Mouse (Mus musculus) adrenal gland, adult 8-10 months (tissue): ENCODE results near the gene Baiap2. TPM values are rescaled to one million over a fixed set of nuclear protein-coding genes. Genes with fewer than 3 reads are reported as not detected.
A peak's percentile ranks its signal among the peaks of the same experiment; 100 is the strongest.

ENCODE experiments used
- DNase-seq: peaks from one replicate; pipeline ENCODE4 v3.0.0; 2022
- total RNA-seq, 4 experiments: library from RNA; stranded (reverse); gene quantifications; 2 replicates each; pipeline ENCODE4 v1.2.4; 2022

The Baiap2 gene
- total RNA-seq, 4 experiments from 2014 or later = 9.3 to 39.2 (median 25.4) TPM

DNA sequence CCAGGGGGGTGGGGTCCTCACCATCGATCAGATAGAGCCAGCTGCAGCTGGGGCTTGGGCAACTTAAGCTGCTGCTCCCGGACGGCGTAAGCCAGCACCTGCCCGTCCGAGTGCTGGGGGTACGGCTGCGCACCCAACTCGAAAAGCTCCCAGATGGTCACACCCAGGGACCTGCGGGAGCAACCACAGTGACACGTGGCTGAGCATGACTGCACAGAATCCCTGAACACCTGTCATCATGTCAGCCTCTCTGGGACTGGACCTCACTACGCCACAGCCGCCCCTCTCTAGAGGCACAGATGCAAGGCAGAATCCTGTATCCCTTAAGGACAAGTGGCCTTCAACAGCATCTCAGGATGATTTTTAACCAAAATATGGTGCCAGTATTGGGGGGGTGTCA is 70.1 kb downstream of the Baiap2 start:
- DNase-seq = no peak

DNA sequence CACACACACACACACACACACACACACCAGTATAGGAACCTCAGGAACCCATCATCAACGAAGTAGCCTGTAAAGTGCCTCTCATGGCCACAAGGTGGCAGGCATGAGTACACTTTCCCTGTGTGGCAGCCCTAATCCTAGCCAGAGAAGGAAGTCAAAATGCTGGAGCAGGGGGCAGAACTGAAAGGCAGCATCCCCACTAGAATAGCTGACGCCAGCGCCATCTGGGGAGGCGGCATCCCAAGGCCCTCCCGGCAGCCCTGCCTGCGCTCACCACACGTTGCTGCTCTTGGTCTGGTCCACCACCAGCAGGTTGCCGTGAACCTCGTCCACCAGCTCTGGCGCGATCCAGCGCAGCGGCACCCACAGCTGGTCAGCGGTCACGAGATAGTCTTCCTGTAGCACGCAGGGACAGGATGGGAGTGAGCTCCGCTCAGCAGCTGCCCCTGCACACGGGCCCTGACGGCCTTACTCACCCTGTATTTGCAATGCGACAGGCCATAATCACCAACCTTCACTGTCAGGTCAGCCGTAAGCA is 70.7 kb downstream of the Baiap2 start:
- peak; percentile 67 for DNase-seq

DNA sequence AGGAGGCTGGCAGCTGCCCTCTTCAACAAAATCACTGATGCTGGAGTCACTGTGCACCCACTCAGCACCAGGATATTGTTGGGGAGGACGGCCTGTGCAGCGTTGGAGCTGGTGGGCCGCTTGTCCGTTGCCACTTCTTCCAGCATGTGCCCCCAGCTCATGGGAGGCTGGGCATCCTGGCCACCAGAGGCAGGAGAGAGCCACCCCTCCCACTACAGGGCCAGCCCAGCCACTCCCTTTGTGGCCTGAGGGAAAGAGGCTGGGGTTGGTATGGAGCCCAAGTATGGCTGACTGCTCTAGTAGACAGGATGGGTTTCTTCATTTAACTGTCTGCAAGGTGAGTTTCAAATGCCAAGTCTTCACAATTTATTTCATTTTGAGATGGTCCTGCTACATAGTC is 72.2 kb downstream of the Baiap2 start:
- DNase-seq = no peak

DNA sequence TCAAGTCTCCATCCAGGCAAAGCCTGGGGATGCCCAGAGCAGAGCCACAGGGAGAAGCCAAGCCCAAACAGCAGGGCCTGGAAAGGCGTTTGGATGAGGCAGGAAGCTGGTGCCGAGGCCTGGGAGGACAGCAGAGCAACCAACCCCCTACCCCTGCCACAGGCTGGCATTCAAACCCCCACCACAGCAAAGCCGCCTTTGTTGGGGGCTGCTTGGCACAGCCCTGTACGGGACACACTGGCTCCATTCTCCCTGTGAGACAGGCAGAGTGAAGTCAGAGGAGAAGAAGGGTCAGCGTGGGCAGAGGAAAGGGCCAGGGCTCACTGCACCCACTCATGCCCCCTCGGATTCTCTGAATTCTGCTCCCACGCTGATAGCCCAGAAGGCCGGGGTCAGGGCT is 74.4 kb downstream of the Baiap2 start:
- DNase-seq = no peak

DNA sequence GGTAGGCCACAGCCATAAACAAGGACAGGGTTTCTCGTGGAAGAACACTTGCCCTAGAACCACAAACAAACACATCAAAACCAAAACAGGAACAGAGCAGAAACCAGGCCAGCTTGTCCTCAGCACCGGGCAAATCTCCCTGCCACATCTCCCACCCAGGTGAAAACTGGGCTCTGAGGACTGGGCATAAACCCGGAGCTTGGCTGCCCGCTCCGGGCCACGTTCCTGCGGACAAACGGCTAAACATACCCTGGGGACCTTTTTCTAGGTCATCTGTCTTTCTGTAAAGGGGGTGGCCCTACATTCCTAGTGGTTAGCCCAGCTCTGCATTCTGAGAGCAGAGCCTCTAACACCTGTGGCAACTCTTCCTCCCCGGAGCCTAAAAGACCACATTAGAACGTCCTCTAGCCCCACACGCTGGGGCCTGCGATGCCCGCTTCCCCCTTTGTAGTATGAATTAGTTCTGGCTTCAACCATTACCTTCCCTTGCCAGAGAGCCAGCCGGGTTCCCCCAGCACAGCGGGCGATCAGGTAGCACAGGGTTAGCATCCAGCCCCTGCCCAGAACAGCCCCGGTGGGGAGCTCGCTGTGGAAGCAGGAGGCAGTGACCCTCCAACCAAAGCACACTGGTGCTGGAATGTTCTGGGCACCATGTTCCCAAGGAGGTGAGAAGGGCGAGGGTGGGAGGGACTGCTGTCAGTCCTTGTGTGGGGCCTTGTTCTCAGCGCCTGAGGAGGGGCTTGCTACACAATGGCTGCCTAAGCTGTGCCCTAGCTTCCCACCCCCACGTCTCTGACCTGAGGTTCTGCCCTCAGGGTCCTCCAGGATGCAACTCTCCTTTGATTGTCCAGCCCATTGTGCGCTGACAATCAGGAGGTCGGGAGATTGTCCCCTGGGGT is 77.2 kb downstream of the Baiap2 start:
- no peak for DNase-seq

DNA sequence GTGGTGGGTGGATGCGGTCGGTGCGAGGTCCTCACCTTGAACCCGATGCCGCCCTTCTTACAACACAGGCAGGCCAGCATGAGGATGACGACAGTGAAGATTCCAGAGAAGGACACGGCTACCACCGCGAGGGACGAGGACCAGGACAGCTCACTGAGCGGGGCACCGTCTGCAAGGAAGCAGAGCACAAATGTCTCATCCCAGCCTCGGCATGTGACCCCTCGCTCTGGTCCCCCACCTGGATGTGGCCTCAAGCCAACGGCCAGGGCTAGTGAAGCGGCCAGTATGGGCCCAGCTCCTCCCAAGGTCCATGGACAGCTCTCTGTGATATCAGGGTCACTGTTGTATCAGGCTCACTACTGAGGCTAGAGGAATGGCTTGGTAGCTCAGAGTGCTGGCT is 78.8 kb downstream of the Baiap2 start:
- no peak for DNase-seq

DNA sequence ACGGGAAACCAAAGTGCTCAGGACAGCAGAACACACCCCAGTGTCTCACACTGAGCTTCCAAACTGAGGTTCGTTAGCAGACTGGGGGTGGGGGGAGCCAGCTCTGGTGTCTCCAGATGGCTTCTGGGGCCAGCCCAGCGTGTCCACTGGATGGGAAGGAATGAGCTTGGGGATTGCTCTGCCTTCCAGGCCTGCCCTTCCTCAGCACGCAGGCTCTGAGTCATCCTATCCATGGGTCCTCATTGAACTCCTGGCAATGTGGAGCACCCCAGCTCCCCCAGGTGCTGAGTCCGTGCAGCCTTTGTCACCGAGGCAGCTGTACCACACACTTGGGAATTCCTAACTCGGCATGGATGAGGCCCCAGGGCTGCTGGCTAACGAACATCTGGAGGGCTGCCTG is 79.7 kb downstream of the Baiap2 start:
- DNase-seq = no peak

DNA sequence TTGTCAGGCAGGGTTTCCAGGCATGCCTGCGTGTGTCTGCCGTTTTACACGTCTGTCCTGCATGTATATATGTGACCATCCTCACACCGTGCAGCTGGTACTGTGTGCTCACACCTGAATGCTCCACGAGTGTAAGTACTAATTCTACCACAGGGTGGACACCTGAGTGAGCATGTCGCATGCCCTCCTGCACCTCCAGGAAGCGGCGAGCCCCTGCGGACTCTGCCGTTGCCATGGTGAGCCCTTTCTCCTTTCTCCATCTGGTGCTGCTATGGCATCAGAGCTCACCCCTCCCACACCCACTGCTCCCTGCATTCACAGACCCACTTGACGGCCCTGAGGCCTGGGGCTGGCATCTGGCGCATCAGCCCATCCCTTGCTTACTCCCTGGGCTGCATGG is 80.3 kb downstream of the Baiap2 start:
- no peak for DNase-seq

DNA sequence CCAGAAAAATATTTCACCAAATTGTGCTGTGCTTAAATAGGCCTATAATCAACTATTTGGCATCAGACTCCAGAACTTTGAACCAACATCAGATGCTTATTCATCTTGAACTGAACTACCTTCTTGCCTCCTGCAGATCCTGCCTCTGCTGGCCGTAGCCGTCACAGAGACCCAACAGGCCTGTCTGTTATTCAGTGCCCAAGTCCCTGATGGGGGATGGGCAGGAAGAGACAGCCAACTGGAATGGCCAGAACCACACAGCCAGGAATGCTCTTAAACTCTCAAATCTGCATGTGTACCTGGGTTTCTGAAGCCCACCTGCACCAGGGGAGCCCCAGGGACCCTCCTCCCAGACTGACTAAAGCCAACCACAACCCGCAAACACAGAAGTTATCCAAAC is 84.4 kb downstream of the Baiap2 start:
- no peak for DNase-seq

DNA sequence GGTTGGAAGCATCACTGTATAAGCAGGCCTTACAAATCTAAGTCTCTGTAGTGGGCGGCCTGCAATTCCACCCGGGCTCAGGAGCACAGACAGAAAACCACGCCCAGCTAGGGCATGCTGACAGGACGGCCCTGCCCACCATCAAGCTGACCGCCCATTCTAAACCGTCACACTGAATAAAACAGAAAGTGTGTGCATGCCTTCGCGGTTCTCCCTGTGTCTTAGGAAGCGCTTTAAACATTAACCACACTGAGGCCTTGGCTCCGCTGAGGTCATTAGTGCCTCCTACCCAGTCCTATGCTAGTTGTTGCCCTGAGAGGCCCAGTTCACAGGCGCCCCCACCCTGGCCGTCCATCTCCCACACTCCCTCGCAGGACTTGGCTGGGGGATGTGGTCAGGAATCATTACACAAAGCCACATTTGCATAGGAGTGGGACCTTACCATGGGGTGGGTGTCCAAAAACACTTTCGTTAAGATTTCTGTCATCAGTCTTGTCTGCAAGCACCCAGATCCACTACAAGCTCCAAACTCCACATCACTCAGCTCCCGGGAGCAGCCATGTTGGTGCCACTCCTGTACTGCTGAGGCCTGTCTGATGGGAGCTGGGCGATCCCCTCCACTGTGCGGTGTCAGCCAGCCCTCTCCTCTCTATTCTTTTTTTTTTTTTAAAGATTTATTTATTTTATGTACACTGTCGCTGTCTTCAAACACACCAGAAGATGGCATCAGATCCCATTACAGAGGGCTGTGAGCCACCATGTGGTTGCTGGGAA is 85.9 kb downstream of the Baiap2 start:
- no peak for DNase-seq

DNA sequence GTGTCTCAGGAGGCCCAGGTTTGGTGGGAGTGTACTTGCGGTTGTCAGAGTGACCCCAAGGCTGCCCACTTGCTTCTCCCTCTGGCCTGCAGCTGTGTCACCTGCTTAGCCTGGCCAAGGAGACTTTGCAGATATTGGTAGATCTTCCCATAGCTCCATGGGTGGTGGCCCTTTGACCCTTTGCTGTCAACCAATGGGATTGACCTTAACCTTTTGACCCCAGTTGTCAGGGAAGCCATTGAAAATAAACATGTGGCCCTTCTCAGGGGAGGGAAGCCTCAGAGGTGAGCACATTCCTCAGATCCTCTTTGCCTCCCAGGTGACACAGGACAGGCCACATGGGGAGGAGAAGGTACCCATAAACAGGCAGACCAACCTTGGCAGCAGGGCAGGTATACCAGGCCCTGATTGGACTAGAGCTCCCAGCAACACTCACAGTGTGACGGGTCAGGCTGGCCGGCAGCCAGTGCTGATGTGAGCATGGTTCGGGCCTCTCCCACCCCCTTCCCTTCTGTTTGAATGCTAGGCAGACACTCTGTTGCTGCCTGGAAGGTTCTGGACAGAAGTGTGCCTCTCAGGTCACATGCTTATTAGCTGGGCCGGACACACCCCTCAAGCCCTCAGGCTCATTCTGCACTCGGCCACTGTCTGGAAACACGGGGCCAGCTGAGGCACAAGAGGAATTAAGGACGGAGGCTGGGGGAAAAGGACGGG is 87.0 kb downstream of the Baiap2 start:
- DNase-seq = no peak

DNA sequence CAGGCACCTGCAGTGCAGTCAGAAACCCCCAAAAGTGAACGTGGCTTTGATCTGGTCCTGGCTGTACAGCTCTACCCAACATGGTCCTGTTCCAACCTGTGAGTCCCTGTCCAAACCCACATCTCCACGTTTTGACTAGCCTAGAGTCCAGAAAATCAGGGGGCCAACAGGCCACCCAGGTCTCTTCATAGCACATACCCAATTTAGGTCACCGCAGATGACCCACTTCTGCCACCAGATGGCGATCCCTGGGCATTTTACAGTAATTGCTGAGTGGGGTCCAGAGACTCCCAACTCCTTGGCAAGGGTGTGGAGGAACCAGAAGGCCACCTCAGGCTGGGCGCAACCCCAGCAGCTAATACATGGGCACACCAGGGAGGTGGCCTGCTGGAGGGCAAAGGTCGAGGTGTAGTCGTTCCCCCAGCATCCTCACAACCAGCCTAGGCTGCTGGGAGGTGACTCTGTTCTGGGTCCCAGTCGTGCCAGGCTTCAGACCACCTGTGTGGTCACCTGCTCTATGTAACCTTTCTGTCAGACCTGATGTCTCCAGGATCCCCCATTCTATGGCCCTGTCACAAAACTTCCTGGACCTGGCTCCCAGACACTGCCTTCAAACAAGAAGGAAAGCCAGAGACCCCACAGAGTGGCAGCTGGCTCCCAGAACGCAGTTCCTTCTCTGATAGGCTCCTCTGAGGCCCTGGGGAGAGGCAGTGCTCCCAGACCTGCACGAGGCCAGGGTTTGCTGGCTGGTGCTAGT is 87.8 kb downstream of the Baiap2 start:
- no peak for DNase-seq

DNA sequence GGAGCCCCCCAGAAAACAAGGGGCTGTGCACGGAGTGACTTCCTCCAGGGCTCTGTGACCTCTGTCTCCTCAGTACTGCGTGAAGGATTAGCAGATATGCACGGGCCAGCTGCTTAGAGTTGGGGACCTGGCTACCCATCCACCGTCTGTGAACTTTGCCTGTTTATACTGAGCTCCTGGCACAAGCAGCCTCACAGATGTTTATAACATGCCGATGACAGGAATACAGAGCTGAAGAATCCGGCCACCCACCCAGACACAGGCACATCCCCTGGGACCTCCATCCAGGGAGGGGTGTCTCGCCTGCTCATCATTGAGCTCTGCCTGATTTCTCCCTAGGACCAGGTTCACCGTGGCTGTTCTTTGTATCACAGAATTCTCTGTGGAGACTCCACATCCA is 89.5 kb downstream of the Baiap2 start:
- DNase-seq = no peak

DNA sequence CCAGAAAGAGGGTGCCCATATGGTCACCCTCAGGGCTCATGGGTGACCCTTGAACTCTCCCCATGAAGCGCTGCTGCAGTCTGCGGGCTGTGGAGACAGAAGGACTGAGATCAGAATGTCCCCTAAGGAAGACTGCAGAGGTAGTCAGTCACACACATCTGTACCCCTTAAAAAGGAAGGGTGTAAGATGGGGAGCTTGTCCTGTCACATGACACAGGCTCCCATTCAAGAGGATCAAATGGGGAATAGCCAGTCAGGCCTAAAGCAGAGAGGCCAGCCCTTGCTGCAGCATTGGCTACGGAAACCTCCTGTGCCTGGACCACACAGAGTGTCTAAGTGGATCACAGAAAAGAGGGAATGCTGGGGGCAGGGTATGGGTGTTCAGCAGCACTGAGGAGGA is 90.9 kb downstream of the Baiap2 start:
- no peak for DNase-seq

DNA sequence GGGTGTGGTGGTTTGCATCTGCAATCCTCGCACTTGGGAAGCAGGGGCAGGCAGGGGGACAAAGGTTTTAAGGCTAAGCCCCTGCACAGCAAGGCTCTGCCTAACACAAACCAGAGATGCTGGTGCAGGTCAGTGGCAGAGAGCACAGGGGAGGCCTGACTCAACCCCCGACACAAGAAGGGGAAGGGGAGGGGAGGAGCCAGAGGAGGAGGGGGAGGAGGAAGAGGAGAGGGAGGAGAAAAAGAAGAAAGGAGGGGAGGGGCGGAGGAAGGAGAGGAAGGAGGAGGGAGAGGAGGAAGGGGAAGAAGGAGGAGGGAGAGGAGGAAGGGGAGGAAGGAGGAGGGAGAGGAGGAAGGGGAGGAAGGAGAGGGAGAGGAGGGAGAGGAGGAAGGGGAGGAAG is 91.7 kb downstream of the Baiap2 start:
- no peak for DNase-seq

DNA sequence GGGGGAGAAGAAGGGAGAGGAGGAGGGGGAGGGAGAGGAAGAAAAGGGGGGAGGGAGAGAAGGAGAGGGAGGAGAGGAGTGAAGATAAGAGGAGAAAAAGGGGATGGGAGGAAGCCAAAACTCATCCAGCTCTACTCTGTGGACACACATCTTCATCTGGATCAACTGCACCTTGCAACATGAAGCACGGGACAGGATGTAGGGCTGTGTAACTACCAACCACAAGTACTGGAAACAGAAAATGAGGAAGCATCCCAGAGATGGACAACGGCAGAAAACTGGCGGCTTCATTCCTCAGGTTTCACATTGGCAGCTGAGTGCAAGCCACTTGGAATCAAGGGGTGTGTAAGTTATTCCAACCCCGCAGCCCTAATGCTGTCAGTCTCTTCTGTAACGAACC is 92.2 kb downstream of the Baiap2 start:
- DNase-seq = no peak

DNA sequence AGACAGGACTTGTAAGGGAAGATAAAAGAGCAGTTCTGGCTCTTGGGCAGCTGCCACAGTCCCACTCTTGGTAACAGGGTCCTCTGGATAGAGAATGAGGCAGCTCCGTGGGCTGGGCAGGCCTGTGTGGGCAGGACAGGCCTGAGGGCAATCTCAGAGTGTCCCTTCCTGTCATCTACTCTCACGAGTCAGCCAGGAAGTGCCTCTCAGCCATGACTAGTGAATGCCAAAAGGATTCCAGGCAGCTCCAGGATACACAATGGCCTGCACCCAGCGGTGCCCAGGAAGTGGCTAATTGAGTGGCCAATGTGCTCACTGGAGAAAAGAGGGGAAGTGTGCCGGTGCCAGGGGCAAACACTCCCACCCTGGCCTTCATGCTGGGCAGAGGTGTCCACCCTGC is 97.0 kb downstream of the Baiap2 start:
- DNase-seq = no peak

DNA sequence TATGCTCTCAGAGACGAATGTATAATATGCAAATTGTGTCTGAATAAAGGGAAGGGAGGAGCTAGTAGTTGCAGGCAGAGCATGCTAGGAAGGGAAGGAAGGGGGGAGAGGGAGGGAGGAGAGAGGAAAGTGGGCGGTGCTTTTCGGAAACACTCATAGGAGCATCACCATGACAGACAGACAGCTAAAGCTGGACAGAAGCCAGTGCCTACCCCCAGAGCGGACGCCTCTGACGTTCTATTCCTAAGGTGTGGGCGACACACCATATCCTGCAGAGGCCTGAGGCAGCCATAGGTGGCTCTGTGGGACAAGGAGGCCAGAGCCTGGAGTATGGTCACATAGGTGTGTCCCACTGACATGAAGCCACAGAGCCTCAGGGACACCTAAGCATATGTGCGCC is 97.9 kb downstream of the Baiap2 start:
- DNase-seq = no peak

DNA sequence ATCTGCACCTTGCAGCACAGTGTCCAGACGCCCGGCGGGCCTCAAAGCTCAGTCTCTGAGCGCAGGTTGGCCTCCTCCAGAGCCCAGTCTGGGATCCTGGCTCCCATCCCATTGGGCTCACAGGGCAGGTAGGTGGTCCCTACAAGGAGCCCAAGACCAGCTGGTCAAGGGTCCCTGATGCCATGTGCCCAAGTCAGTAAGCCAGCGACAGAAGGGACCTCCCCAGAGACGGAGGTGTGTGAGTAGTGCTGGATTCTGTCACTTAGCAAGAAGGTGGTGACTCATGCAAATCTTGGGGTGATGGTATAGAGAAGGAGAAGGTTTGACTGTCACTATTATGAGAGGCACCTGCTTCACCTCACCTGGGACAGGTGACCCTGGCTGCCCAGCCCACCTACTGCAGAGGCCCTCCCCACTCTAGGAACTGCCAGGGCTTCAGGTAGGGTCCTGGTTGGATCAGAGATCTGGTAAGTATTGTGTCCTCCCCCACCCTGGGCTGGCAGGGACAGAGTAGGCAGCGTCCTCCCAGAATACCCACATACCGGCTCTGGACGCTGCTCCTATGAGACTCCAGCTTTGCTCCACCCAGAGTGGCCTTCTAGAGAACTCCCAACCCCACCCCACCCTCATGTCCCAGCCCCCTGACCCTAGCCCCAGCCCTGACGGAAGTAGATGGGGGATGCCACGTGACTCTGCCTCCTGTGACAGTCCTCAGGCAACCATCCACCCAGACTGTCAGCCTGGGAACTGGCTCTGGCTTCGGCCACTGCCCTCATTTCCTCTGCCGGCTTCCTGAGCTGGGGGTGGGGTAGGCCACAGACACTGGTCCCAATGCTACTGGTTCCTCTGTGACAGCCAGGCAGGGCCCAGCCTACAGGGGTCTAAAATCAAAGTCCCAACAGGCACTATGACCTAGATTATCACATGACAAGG is 98.9 kb downstream of the Baiap2 start:
- DNase-seq = peak; percentile 73

DNA sequence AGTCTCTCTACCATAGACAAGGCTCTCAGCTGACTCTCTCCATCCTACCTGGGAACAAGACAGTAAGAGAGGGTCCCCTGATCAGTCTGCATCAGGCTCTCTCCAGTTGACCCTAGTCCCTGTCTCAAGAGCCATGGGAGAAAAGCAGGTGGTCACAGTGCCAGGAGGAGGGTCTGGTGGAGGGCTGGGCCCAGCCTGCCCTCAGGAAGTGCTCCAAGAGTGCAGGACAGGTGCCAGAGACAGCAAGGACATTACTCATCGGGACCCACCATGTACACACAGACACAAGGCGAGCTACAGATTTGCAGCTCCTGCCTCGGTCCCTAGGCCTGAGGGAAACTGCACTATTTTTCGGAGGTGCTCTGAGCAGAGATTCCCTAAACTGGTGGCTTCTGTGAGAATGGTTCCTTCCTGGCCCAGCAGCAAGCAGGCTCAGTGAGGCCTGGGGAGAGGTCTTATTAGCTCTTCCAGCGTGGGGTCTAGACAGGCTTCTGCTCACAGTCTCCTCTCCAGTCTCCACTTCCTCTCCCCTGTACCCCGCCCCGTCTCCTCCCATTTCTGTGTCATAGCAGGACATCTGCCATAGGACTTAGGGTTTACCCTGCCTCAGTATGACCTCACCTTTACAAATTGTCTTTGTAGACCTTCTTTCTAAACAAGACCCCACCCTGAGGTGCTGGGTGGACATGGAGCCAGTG is 99.7 kb downstream of the Baiap2 start:
- no peak for DNase-seq
